Mouse (Mus musculus): ENCODE results near the gene Minar1. TPM values are rescaled to one million over a fixed set of nuclear protein-coding genes. Genes with fewer than 3 reads are reported as not detected.

The Minar1 gene
- polyA plus RNA-seq, 1 experiment from 2014 or later, result 0.22 TPM

DNA sequence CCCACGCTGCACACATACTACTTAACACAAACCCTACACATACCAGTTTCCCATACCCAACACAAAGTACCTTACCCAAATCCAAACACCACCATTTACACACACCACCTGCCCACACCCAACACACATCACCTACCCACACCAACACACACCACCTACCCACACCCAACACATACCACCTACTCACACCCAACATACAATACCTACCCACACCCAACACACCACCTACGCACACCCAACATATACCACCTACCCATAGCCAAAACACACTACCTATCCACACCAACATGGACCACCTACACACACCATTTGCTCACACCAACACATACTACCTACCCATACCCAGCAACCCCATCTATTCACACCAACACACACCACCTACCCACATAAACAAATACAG lies 6.0 kb downstream of the Minar1 start:
- no peak for ATAC-seq (ENCODE audit: insufficient number of reproducible peaks, insufficient read depth, low FRiP score, low read depth)
- WGBS, result 98% methylated on average over 2 of the region's 2 CpGs

DNA sequence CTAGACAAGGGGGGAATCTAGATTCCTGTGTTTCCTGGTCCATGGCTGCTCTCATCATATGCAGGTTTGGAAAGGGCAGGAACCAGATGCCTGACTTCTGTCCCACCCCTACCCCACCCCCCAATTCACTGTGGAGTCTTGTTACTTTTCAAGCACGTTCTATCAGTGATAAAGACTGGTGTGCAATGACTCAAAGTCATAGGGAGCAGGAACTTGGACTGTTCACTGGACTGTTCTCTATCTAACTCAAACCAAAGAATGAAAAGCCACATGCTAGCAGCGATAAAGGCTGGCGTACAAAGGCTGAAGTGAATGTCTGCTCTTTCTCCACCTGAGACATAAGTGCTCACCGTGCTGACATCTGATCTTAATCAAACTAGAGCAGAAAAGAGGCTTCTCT lies 12.3 kb downstream of the Minar1 start:
- H3K9me3 ChIP-seq (ENCODE audit: control insufficient read depth, low read depth, low read length), result no peaks in the 10 kb centered on the region
- no peaks in the 10 kb centered on the region for H3K4me1 ChIP-seq (ENCODE audit: control insufficient read depth, insufficient read depth, low read length)
- 33% methylated on average over 4 of the region's 4 CpGs for WGBS
- H3K4me2 ChIP-seq (replicated peaks; ENCODE audit: low read depth, low read length), result no peak overlapping the region
- H3K36me3 ChIP-seq (ENCODE audit: control insufficient read depth, insufficient read depth, low read length), result no peaks in the 10 kb centered on the region
- no peak overlapping the region for H3K9ac ChIP-seq (replicated peaks; ENCODE audit: low read depth, low read length)
- H3K27me3 ChIP-seq (ENCODE audit: control insufficient read depth, insufficient read depth, low read length), result no peaks in the 10 kb centered on the region
- H3K27ac ChIP-seq (ENCODE audit: low read length), result no peak overlapping the region
- ATAC-seq (ENCODE audit: insufficient number of reproducible peaks, insufficient read depth, low FRiP score, low read depth), result peak; percentile 58; the same call in 1 of the 2 replicates
- H3K4me3 ChIP-seq (ENCODE audit: low read depth, low read length), result no peak overlapping the region

More for the DNA sequence above, 6.0 kb downstream of the Minar1 start:
- H3K4me2 ChIP-seq (replicated peaks; ENCODE audit: low read depth, low read length), result no peak overlapping the region
- no peak overlapping the region for H3K9ac ChIP-seq (replicated peaks; ENCODE audit: low read depth, low read length)
- no peaks in the 10 kb centered on the region for H3K4me1 ChIP-seq (ENCODE audit: control insufficient read depth, insufficient read depth, low read length)
- no peak overlapping the region for H3K27ac ChIP-seq (ENCODE audit: low read length)
- no peaks in the 10 kb centered on the region for H3K9me3 ChIP-seq (ENCODE audit: control insufficient read depth, low read depth, low read length)
- H3K27me3 ChIP-seq (ENCODE audit: control insufficient read depth, insufficient read depth, low read length), result 0 out of 2 replicates have a peak, but pooled peaks cover 4% of the 10 kb centered on the region
- no peaks in the 10 kb centered on the region for H3K36me3 ChIP-seq (ENCODE audit: control insufficient read depth, insufficient read depth, low read length)
- H3K4me3 ChIP-seq (ENCODE audit: low read depth, low read length), result no peak overlapping the region

- ATAC-seq (ENCODE audit: insufficient number of reproducible peaks, insufficient read depth, low FRiP score, low read depth), result no peak
- Histone ChIP-seq H3K4me2 (replicated peaks; ENCODE audit: low read depth, low read length) (no peak overlapping the region), H3K9me3 (ENCODE audit: control insufficient read depth, low read depth, low read length) (no peaks in the 10 kb centered on the region), H3K9ac (replicated peaks; ENCODE audit: low read depth, low read length) (no peak overlapping the region), H3K4me3 (ENCODE audit: low read depth, low read length) (no peak overlapping the region), H3K36me3 (ENCODE audit: control insufficient read depth, insufficient read depth, low read length) (no peaks in the 10 kb centered on the region), H3K4me1 (ENCODE audit: control insufficient read depth, insufficient read depth, low read length) (no peaks in the 10 kb centered on the region), H3K27me3 (ENCODE audit: control insufficient read depth, insufficient read depth, low read length) (no peaks in the 10 kb centered on the region), H3K27ac (ENCODE audit: low read length) (no peak overlapping the region)
- 69% methylated on average over 7 of the region's 7 CpGs for WGBS
These were observed 15.6 kb downstream of the Minar1 start for GRCm38 (mm10) chr9:89607321-89607720.

GRCm38 (mm10) chr9:89606256-89606655 lies 16.7 kb downstream of the Minar1 start:
- Histone ChIP-seq H3K4me2 (replicated peaks; ENCODE audit: low read depth, low read length) (no peak overlapping the region), H3K27me3 (ENCODE audit: control insufficient read depth, insufficient read depth, low read length) (no peaks in the 10 kb centered on the region), H3K9ac (replicated peaks; ENCODE audit: low read depth, low read length) (no peak overlapping the region), H3K4me1 (ENCODE audit: control insufficient read depth, insufficient read depth, low read length) (no peaks in the 10 kb centered on the region), H3K9me3 (ENCODE audit: control insufficient read depth, low read depth, low read length) (no peaks in the 10 kb centered on the region), H3K36me3 (ENCODE audit: control insufficient read depth, insufficient read depth, low read length) (no peaks in the 10 kb centered on the region), H3K4me3 (ENCODE audit: low read depth, low read length) (no peak overlapping the region), H3K27ac (ENCODE audit: low read length) (no peak overlapping the region)
- 59% methylated on average over 11 of the region's 11 CpGs for WGBS
- no peak for ATAC-seq (ENCODE audit: insufficient number of reproducible peaks, insufficient read depth, low FRiP score, low read depth)

DNA sequence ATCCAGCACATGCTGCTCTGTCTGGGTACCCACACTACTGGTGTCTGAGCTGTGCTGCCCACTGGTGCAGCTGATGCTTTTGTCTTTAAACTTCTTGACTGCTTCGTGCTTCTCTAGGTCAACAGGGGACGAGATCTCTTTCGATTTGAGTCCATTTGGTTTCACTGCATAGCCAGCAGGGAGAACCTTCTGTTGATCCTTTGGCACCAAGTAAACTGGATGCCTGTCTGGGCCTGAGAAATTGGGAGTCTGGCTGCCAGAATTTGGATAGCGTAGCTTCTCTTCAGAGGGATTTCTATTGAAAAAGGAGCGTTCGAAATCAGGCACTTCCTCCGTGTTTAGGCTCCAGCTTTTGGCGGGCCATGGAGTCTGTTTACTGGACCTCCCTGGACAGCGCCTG lies 21.0 kb downstream of the Minar1 start:
- H3K4me1 ChIP-seq (ENCODE audit: control insufficient read depth, insufficient read depth, low read length), result no peaks in the 10 kb centered on the region
- WGBS, result 92% methylated on average over 9 of the region's 9 CpGs

DNA sequence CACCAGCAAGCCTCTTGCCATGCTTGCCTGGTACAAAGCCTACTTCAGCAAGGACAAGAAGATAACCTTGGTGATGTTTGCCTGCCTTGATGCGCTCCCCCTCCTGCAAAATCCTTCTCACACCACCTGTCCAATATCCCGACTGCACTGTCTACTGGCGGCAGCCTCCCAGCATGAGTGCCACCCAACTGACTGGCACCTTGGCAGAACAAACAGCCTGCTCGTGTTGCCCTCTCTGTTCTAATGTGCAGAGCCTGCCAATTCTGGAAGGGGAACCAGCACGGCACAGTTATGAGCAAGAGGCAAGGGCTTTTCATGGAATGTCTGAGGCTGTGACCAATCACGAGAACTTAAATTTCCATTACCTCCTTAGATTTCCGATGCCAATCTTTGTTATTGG lies 22.2 kb downstream of the Minar1 start:
- H3K4me3 ChIP-seq (ENCODE audit: low read depth, low read length), result no peak overlapping the region
- WGBS, result 91% methylated on average over 7 of the region's 7 CpGs
- no peaks in the 10 kb centered on the region for H3K36me3 ChIP-seq (ENCODE audit: control insufficient read depth, insufficient read depth, low read length)
- no peaks in the 10 kb centered on the region for H3K4me1 ChIP-seq (ENCODE audit: control insufficient read depth, insufficient read depth, low read length)
- H3K9ac ChIP-seq (replicated peaks; ENCODE audit: low read depth, low read length), result no peak overlapping the region
- H3K27ac ChIP-seq (ENCODE audit: low read length), result no peak overlapping the region
- H3K27me3 ChIP-seq (ENCODE audit: control insufficient read depth, insufficient read depth, low read length), result no peaks in the 10 kb centered on the region
- no peaks in the 10 kb centered on the region for H3K9me3 ChIP-seq (ENCODE audit: control insufficient read depth, low read depth, low read length)
- no peak for ATAC-seq (ENCODE audit: insufficient number of reproducible peaks, insufficient read depth, low FRiP score, low read depth)
- no peak overlapping the region for H3K4me2 ChIP-seq (replicated peaks; ENCODE audit: low read depth, low read length)

More for the DNA sequence above, 21.0 kb downstream of the Minar1 start:
- Histone ChIP-seq H3K27ac (ENCODE audit: low read length) (no peak overlapping the region), H3K4me3 (ENCODE audit: low read depth, low read length) (no peak overlapping the region), H3K27me3 (ENCODE audit: control insufficient read depth, insufficient read depth, low read length) (no peaks in the 10 kb centered on the region), H3K9me3 (ENCODE audit: control insufficient read depth, low read depth, low read length) (no peaks in the 10 kb centered on the region), H3K9ac (replicated peaks; ENCODE audit: low read depth, low read length) (no peak overlapping the region), H3K4me2 (replicated peaks; ENCODE audit: low read depth, low read length) (no peak overlapping the region), H3K36me3 (ENCODE audit: control insufficient read depth, insufficient read depth, low read length) (no peaks in the 10 kb centered on the region)
- ATAC-seq (ENCODE audit: insufficient number of reproducible peaks, insufficient read depth, low FRiP score, low read depth), result no peak

DNA sequence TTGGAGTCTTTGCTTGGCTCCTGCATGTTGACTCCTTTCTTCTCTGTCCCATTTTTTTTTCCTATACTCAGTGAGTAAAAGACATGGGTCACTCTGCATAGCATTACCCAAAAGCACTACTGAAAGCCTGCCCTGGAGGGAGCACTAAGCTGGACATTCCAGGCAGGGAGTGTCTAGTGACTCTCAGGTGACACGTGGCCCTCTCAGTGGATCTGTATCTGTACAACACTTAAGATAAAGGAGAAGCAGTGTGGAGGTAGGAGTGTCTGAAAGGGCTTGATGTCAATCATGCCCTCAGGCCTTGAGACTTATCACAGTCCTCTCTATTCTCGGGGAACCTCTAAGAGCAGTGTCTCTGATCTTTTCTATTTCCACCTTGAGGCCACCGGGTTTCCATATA lies 25.9 kb downstream of the Minar1 start:
- Histone ChIP-seq H3K36me3 (ENCODE audit: control insufficient read depth, insufficient read depth, low read length) (no peaks in the 10 kb centered on the region), H3K4me1 (ENCODE audit: control insufficient read depth, insufficient read depth, low read length) (no peaks in the 10 kb centered on the region), H3K27ac (ENCODE audit: low read length) (no peak overlapping the region), H3K9ac (replicated peaks; ENCODE audit: low read depth, low read length) (no peak overlapping the region), H3K9me3 (ENCODE audit: control insufficient read depth, low read depth, low read length) (no peaks in the 10 kb centered on the region), H3K27me3 (ENCODE audit: control insufficient read depth, insufficient read depth, low read length) (no peaks in the 10 kb centered on the region), H3K4me2 (replicated peaks; ENCODE audit: low read depth, low read length) (no peak overlapping the region), H3K4me3 (ENCODE audit: low read depth, low read length) (no peak overlapping the region)
- WGBS, result 74% methylated on average over 3 of the region's 3 CpGs
- no peak for ATAC-seq (ENCODE audit: insufficient number of reproducible peaks, insufficient read depth, low FRiP score, low read depth)

DNA sequence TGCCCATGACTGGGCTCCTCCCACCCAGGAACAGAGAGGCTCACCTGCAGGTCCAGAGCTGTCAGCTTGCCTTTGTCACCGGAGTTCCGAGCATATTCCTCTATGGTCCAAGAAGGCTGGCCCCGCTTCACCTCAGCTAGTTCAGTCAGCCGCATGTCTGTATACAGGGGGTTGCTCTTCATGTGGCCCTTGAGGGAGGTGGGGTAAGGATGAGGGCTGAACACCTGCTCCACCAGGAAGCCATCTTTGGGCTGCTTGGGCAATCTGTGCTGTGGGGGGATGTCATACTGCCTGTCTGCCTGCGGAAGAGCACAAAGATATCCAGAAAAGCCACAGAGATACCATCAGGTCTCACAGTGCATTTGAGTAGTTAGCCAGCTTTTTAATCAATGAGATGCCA lies 26.5 kb downstream of the Minar1 start:
- Histone ChIP-seq H3K9ac (replicated peaks; ENCODE audit: low read depth, low read length) (no peak overlapping the region), H3K4me2 (replicated peaks; ENCODE audit: low read depth, low read length) (no peak overlapping the region), H3K9me3 (ENCODE audit: control insufficient read depth, low read depth, low read length) (no peaks in the 10 kb centered on the region), H3K27me3 (ENCODE audit: control insufficient read depth, insufficient read depth, low read length) (no peaks in the 10 kb centered on the region), H3K27ac (ENCODE audit: low read length) (no peak overlapping the region), H3K36me3 (ENCODE audit: control insufficient read depth, insufficient read depth, low read length) (no peaks in the 10 kb centered on the region), H3K4me1 (ENCODE audit: control insufficient read depth, insufficient read depth, low read length) (no peaks in the 10 kb centered on the region), H3K4me3 (ENCODE audit: low read depth, low read length) (no peak overlapping the region)
- 84% methylated on average over 5 of the region's 5 CpGs for WGBS
- no peak for ATAC-seq (ENCODE audit: insufficient number of reproducible peaks, insufficient read depth, low FRiP score, low read depth)

GRCm38 (mm10) chr9:89592391-89592790 lies 30.5 kb downstream of the Minar1 start:
- H3K36me3 ChIP-seq (ENCODE audit: control insufficient read depth, insufficient read depth, low read length), result no peaks in the 10 kb centered on the region
- H3K27me3 ChIP-seq (ENCODE audit: control insufficient read depth, insufficient read depth, low read length), result no peaks in the 10 kb centered on the region
- no peak overlapping the region for H3K4me2 ChIP-seq (replicated peaks; ENCODE audit: low read depth, low read length)
- H3K9me3 ChIP-seq (ENCODE audit: control insufficient read depth, low read depth, low read length), result no peaks in the 10 kb centered on the region
- H3K4me3 ChIP-seq (ENCODE audit: low read depth, low read length), result no peak overlapping the region
- 72% methylated on average over 3 of the region's 3 CpGs for WGBS
- ATAC-seq (ENCODE audit: insufficient number of reproducible peaks, insufficient read depth, low FRiP score, low read depth), result no peak
- no peaks in the 10 kb centered on the region for H3K4me1 ChIP-seq (ENCODE audit: control insufficient read depth, insufficient read depth, low read length)
- H3K27ac ChIP-seq (ENCODE audit: low read length), result no peak overlapping the region
- no peak overlapping the region for H3K9ac ChIP-seq (replicated peaks; ENCODE audit: low read depth, low read length)
